Mouse (Mus musculus) liver, adult 2 months (tissue): Measurements from ENCODE around the gene Pitpnm1.

ENCODE experiments used
- CTCF ChIP-seq: fragments of 200-500 bp; IDR thresholded peaks from 2 replicates; pipeline ENCODE4 v1.5.1; 2011; ENCODE audit warnings: low read depth, low read length, control low read depth
- POLR2A ChIP-seq: fragments of 200-500 bp; IDR thresholded peaks from 2 replicates; pipeline ENCODE4 v1.6.1; 2011; ENCODE audit warnings: low read length, control low read depth; ENCODE audit not compliant: insufficient read depth; ENCODE audit errors: extremely low read depth

DNA sequence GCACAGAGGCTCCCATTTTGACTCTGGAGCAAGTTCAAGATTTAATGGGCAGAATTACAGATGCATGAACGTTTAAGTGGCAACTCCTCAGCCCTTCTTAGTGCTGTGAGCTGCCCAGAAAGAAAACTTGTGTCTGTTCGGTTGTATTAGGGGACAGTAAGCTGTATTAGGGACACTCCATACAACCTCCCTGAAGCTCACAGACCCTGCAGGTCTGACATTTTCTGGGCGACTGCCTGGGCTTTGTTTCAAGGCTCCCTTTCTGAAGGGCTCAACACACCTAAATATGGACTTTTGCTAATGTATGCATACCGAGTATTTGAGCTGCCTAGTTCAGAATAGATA lies 63.7 kb downstream of the Pitpnm1 start:
- no peak for TF ChIP-seq CTCF
- no peak for TF ChIP-seq POLR2A
